Mouse (Mus musculus): ENCODE data around the gene Tex14. TPM values are rescaled to one million over a fixed set of nuclear protein-coding genes. Genes with fewer than 3 reads are reported as not detected.
"Not testable (repeated sequence)": the region's sequence is repeated elsewhere in the genome, so short reads cannot be mapped to it uniquely, and the experiment has no call there.

Gene Tex14
- polyA plus RNA-seq, 1 experiment from 2014 or later = 0.60 TPM

GRCm38 (mm10) chr11:87384551-87384950, 20.3 kb upstream of the Tex14 start:
- Histone ChIP-seq H3K27ac (replicated peaks; ENCODE audit: low read depth, low read length) (no peak overlapping the region), H3K4me3 (ENCODE audit: low read depth, low read length) (no peak overlapping the region), H3K4me1 (ENCODE audit: control insufficient read depth, insufficient read depth, low read length) (no peaks in the 10 kb centered on the region), H3K36me3 (ENCODE audit: control insufficient read depth, insufficient read depth, low read length) (no peaks in the 10 kb centered on the region), H3K9me3 (ENCODE audit: control insufficient read depth, low read length) (no peaks in the 10 kb centered on the region), H3K27me3 (ENCODE audit: control insufficient read depth, insufficient read depth, low read length) (no peaks in the 10 kb centered on the region), H3K4me2 (ENCODE audit: low read depth, severe bottlenecking) (no peak overlapping the region), H3K9ac (ENCODE audit: low read length) (no peak overlapping the region)
- DNase-seq (ENCODE audit: low spot score) (no peak), ATAC-seq (ENCODE audit: insufficient number of reproducible peaks, low FRiP score, low TSS enrichment, low read depth) (no peak)
- WGBS = 95% methylated on average over 4 of the region's 4 CpGs

- no peak overlapping the region for H3K9ac ChIP-seq (ENCODE audit: low read length)
- DNase-seq (ENCODE audit: low spot score) (no peak), ATAC-seq (ENCODE audit: insufficient number of reproducible peaks, low FRiP score, low TSS enrichment, low read depth) (no peak)
- no peaks in the 10 kb centered on the region for H3K36me3 ChIP-seq (ENCODE audit: control insufficient read depth, insufficient read depth, low read length)
- H3K4me2 ChIP-seq (ENCODE audit: low read depth, severe bottlenecking) = no peak overlapping the region
- WGBS = 94% methylated on average over 1 of the region's 1 CpGs
- H3K27me3 ChIP-seq (ENCODE audit: control insufficient read depth, insufficient read depth, low read length) = no peaks in the 10 kb centered on the region
- H3K4me3 ChIP-seq (ENCODE audit: low read depth, low read length) = no peak overlapping the region
- no peak overlapping the region for H3K27ac ChIP-seq (replicated peaks; ENCODE audit: low read depth, low read length)
- H3K4me1 ChIP-seq (ENCODE audit: control insufficient read depth, insufficient read depth, low read length) = no peaks in the 10 kb centered on the region
- no peaks in the 10 kb centered on the region for H3K9me3 ChIP-seq (ENCODE audit: control insufficient read depth, low read length)
These were observed 19.2 kb upstream of the Tex14 start for GRCm38 (mm10) chr11:87385676-87386075.

- Histone ChIP-seq H3K4me1 (ENCODE audit: control insufficient read depth, insufficient read depth, low read length) (no peaks in the 10 kb centered on the region), H3K27me3 (ENCODE audit: control insufficient read depth, insufficient read depth, low read length) (no peaks in the 10 kb centered on the region), H3K9ac (ENCODE audit: low read length) (no peak overlapping the region), H3K4me2 (ENCODE audit: low read depth, severe bottlenecking) (no peak overlapping the region), H3K9me3 (ENCODE audit: control insufficient read depth, low read length) (no peaks in the 10 kb centered on the region), H3K4me3 (ENCODE audit: low read depth, low read length) (no peak overlapping the region), H3K27ac (replicated peaks; ENCODE audit: low read depth, low read length) (no peak overlapping the region), H3K36me3 (ENCODE audit: control insufficient read depth, insufficient read depth, low read length) (no peaks in the 10 kb centered on the region)
- peak; percentile 25 for DNase-seq (ENCODE audit: low spot score)
- WGBS = 48% methylated on average over 1 of the region's 1 CpGs
- no peak for ATAC-seq (ENCODE audit: insufficient number of reproducible peaks, low FRiP score, low TSS enrichment, low read depth)
These were observed 11.0 kb upstream of the Tex14 start for GRCm38 (mm10) chr11:87393855-87394254.

- Histone ChIP-seq H3K4me3 (ENCODE audit: low read depth, low read length) (no peak overlapping the region), H3K4me2 (ENCODE audit: low read depth, severe bottlenecking) (no peak overlapping the region), H3K9me3 (ENCODE audit: control insufficient read depth, low read length) (no peaks in the 10 kb centered on the region), H3K9ac (ENCODE audit: low read length) (no peak overlapping the region), H3K36me3 (ENCODE audit: control insufficient read depth, insufficient read depth, low read length) (no peaks in the 10 kb centered on the region), H3K27me3 (ENCODE audit: control insufficient read depth, insufficient read depth, low read length) (no peaks in the 10 kb centered on the region), H3K4me1 (ENCODE audit: control insufficient read depth, insufficient read depth, low read length) (no peaks in the 10 kb centered on the region), H3K27ac (replicated peaks; ENCODE audit: low read depth, low read length) (no peak overlapping the region)
- 89% methylated on average over 2 of the region's 2 CpGs for WGBS
- DNase-seq (ENCODE audit: low spot score) (no peak), ATAC-seq (ENCODE audit: insufficient number of reproducible peaks, low FRiP score, low TSS enrichment, low read depth) (no peak)
These were observed 6.5 kb upstream of the Tex14 start for GRCm38 (mm10) chr11:87398402-87398801.

- peak overlapping the region; percentile 57 for H3K4me3 ChIP-seq (ENCODE audit: low read depth, low read length)
- no peaks in the 10 kb centered on the region for H3K27me3 ChIP-seq (ENCODE audit: control insufficient read depth, insufficient read depth, low read length)
- peaks cover 4% of the 10 kb centered on the region; the same call in 1 of the 2 replicates for H3K4me1 ChIP-seq (ENCODE audit: control insufficient read depth, insufficient read depth, low read length)
- peak overlapping the region; percentile 95 for H3K27ac ChIP-seq (replicated peaks; ENCODE audit: low read depth, low read length)
- H3K36me3 ChIP-seq (ENCODE audit: control insufficient read depth, insufficient read depth, low read length) = no peaks in the 10 kb centered on the region
- H3K9me3 ChIP-seq (ENCODE audit: control insufficient read depth, low read length) = no peaks in the 10 kb centered on the region
- DNase-seq (ENCODE audit: low spot score) (peak; percentile 99), ATAC-seq (ENCODE audit: insufficient number of reproducible peaks, low FRiP score, low TSS enrichment, low read depth) (peak; percentile 85)
- 2% methylated on average over 58 of the region's 58 CpGs for whole genome bisulfite sequencing
- H3K9ac ChIP-seq (ENCODE audit: low read length) = peak overlapping the region; percentile 72
- H3K4me2 ChIP-seq (ENCODE audit: low read depth, severe bottlenecking) = peak overlapping the region; percentile 64
These were observed 583 bp upstream of the Tex14 start for GRCm38 (mm10) chr11:87404111-87404853.

- not testable (repeated sequence) for H3K36me3 ChIP-seq (ENCODE audit: control insufficient read depth, insufficient read depth, low read length); H3K27ac ChIP-seq (replicated peaks; ENCODE audit: low read depth, low read length); H3K4me1 ChIP-seq (ENCODE audit: control insufficient read depth, insufficient read depth, low read length); DNase-seq (ENCODE audit: low spot score); H3K4me2 ChIP-seq (ENCODE audit: low read depth, severe bottlenecking); H3K27me3 ChIP-seq (ENCODE audit: control insufficient read depth, insufficient read depth, low read length); H3K9ac ChIP-seq (ENCODE audit: low read length); H3K4me3 ChIP-seq (ENCODE audit: low read depth, low read length); ATAC-seq (ENCODE audit: insufficient number of reproducible peaks, low FRiP score, low TSS enrichment, low read depth); H3K9me3 ChIP-seq (ENCODE audit: control insufficient read depth, low read length)
- 74% methylated on average over 3 of the region's 3 CpGs for WGBS
These were observed 8.5 kb downstream of the Tex14 start for GRCm38 (mm10) chr11:87413412-87413811.

GRCm38 (mm10) chr11:87416120-87416519, 11.3 kb downstream of the Tex14 start:
- Histone ChIP-seq H3K4me2 (ENCODE audit: low read depth, severe bottlenecking) (no peak overlapping the region), H3K4me1 (ENCODE audit: control insufficient read depth, insufficient read depth, low read length) (no peaks in the 10 kb centered on the region), H3K4me3 (ENCODE audit: low read depth, low read length) (no peak overlapping the region), H3K9ac (ENCODE audit: low read length) (no peak overlapping the region), H3K27ac (replicated peaks; ENCODE audit: low read depth, low read length) (no peak overlapping the region), H3K36me3 (ENCODE audit: control insufficient read depth, insufficient read depth, low read length) (no peaks in the 10 kb centered on the region), H3K9me3 (ENCODE audit: control insufficient read depth, low read length) (no peaks in the 10 kb centered on the region), H3K27me3 (ENCODE audit: control insufficient read depth, insufficient read depth, low read length) (no peaks in the 10 kb centered on the region)
- WGBS = 59% methylated on average over 5 of the region's 5 CpGs
- ATAC-seq (ENCODE audit: insufficient number of reproducible peaks, low FRiP score, low TSS enrichment, low read depth) (no peak), DNase-seq (ENCODE audit: low spot score) (no peak)

- no peak overlapping the region for H3K9ac ChIP-seq (ENCODE audit: low read length)
- no peak overlapping the region for H3K27ac ChIP-seq (replicated peaks; ENCODE audit: low read depth, low read length)
- H3K4me2 ChIP-seq (ENCODE audit: low read depth, severe bottlenecking) = no peak overlapping the region
- H3K36me3 ChIP-seq (ENCODE audit: control insufficient read depth, insufficient read depth, low read length) = no peaks in the 10 kb centered on the region
- DNase-seq (ENCODE audit: low spot score) (no peak), ATAC-seq (ENCODE audit: insufficient number of reproducible peaks, low FRiP score, low TSS enrichment, low read depth) (no peak)
- H3K4me1 ChIP-seq (ENCODE audit: control insufficient read depth, insufficient read depth, low read length) = no peaks in the 10 kb centered on the region
- H3K9me3 ChIP-seq (ENCODE audit: control insufficient read depth, low read length) = no peaks in the 10 kb centered on the region
- H3K4me3 ChIP-seq (ENCODE audit: low read depth, low read length) = no peak overlapping the region
- H3K27me3 ChIP-seq (ENCODE audit: control insufficient read depth, insufficient read depth, low read length) = no peaks in the 10 kb centered on the region
These were observed 16.0 kb downstream of the Tex14 start for GRCm38 (mm10) chr11:87420861-87421260.

GRCm38 (mm10) chr11:87421760-87422201, 16.9 kb downstream of the Tex14 start:
- WGBS = 26% methylated on average over 6 of the region's 6 CpGs
- H3K4me3 ChIP-seq (ENCODE audit: low read depth, low read length) = no peak overlapping the region
- no peaks in the 10 kb centered on the region for H3K36me3 ChIP-seq (ENCODE audit: control insufficient read depth, insufficient read depth, low read length)
- no peak overlapping the region for H3K27ac ChIP-seq (replicated peaks; ENCODE audit: low read depth, low read length)
- H3K9ac ChIP-seq (ENCODE audit: low read length) = peak overlapping the region; percentile 53
- no peaks in the 10 kb centered on the region for H3K4me1 ChIP-seq (ENCODE audit: control insufficient read depth, insufficient read depth, low read length)
- no peak for ATAC-seq (ENCODE audit: insufficient number of reproducible peaks, low FRiP score, low TSS enrichment, low read depth)
- no peaks in the 10 kb centered on the region for H3K9me3 ChIP-seq (ENCODE audit: control insufficient read depth, low read length)
- H3K27me3 ChIP-seq (ENCODE audit: control insufficient read depth, insufficient read depth, low read length) = no peaks in the 10 kb centered on the region
- peak overlapping the region; percentile 48 for H3K4me2 ChIP-seq (ENCODE audit: low read depth, severe bottlenecking)
- DNase-seq (ENCODE audit: low spot score) = peak; percentile 56
